Mouse (Mus musculus): ENCODE data around the gene Il1f10. TPM values are rescaled to one million over a fixed set of nuclear protein-coding genes. Genes with fewer than 3 reads are reported as not detected.

Il1f10 gene
- not detected for total RNA-seq (2021)
- long read RNA-seq, experiment 1 = 0 reads
- long read RNA-seq, experiment 2 = 0 reads

DNA sequence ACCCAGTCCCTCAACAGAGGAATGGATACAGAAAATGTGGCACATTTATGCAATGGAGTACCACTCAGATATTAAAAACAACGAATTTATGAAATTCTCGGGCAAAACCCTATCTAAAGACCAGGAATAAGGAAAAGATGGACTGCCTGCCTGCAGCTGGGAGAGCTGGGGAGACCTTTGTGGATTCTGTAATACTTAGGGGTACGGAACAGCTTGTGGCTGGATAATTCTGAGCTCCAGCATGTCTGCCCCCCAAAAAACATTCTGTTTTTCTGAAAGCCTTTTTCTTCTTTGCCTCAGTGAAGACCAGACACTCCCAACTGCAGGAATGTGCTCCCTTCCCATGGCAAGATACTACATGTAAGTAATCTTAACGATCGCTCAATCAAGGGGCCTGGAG, at the start of gene Il1f10:
Gene Il1f10, plus strand, starts transcription at position 301 of the 400 bp plus-strand sequence.
- intact Hi-C loops (cut with DNase I) = no loop called here
- no peak for DNase-seq

- DNase-seq = no peak
- intact Hi-C loops (cut with DNase I) = no loop called here
Observed at GRCm38 (mm10) chr2:24267503-24267902, 23.5 kb upstream of the Il1f10 start.

DNA sequence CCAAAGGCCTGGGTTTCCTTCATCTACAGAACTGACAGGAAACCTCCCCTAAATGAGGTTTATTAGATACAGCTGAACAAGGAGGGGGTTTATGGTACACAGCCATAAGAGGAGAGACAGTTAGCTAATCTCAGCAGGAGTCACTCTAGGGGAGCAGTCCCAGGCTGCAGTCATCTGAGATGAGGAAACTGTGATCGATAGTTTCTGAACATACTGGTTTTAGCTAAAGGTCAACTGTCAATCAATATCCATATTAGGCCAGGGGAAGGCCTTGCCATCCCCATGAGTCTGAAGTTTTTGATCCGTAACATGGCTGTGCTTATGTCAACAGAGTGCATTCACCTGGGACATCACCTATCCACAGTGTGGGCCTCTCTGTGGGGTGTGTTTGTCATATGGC, 17.4 kb upstream of the Il1f10 start:
- intact Hi-C loops (cut with DNase I) = no loop called here
- DNase-seq = no peak

DNA sequence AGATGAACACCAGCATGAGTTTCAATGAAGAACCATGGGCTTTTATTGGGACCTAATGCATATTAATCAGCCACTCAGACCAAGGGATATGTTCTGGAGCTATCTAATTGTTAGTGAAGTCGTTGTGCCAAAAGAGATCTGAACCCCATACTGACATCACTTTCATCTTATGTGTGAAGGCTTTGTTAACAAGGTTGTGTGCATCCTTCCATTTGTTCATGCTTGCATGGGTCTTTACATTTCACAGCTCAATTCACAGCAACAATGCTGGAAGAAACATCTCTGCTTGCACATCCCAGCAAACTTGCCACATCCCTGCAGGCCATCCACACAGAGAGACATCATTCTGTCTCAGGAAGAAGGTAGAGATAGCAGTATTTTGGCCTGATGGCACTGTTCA, 15.8 kb upstream of the Il1f10 start:
- intact Hi-C loops (cut with DNase I) = no loop called here
- no peak for DNase-seq

DNA sequence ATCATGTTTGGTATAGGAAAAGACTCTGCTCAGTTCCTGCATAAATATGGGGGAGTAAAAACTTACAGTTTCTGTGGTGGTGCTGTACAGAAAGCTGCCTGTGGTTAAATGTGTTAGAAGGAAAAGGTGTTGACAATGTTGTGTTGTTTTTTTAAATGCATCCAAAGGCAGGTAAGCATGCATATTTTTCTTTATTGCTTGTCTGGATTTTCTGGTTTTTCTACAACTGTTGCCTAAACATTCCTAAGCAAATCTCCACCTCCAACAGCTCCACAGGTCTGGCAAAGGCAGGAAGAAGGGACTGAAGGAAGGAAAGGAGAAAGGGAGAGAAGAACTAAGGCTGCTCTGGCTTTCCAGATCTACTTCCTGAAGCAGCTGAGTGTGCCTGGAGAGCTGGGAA, 14.3 kb upstream of the Il1f10 start, which contains the start of gene Il1f5:
Gene Il1f5, plus strand, starts transcription at position 301 of the 400 bp plus-strand sequence.
- DNase-seq = no peak
- intact Hi-C loops (cut with DNase I) = no loop called here

- intact Hi-C loops (cut with DNase I) = loop anchor here (5.0 kb wide), 1 partner anchor 273 kb away; no protein-coding TSS in a partner anchor
- no peak for DNase-seq
Observed at GRCm38 (mm10) chr2:24294616-24295015, 3.6 kb downstream of the Il1f10 start.

GRCm38 (mm10) chr2:24296837-24297236, 5.8 kb downstream of the Il1f10 start:
- no peak for DNase-seq
- intact Hi-C loops (cut with DNase I) = loop anchor here (2.0 to 5.0 kb wide), 2 partner anchors 108 to 270 kb away; no protein-coding TSS in a partner anchor

- no peak for DNase-seq
- intact Hi-C loops (cut with DNase I) = no loop called here
Observed at GRCm38 (mm10) chr2:24311302-24312001, 20.5 kb downstream of the Il1f10 start.

DNA sequence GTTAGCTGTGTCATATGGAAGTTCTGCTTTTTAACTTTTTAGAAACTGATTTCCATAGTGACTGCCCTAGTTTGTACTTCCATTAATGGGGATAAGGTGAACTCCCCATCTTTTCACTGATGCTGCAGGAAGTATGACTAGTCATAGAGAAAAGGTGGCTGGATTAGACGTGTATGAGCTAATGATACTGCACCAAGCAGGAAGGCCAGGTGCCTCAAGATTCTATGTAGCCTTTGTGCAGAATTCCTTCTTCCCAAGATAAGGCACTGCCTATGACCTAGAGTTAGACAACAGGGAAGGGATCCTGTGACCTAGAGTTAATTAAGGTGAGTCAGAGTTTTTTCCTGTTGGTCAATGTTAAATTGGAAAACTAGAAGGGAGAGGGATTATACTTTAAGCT, 25.9 kb downstream of the Il1f10 start:
- DNase-seq = no peak
- intact Hi-C loops (cut with DNase I) = no loop called here

GRCm38 (mm10) chr2:24317919-24318598, 27.1 kb downstream of the Il1f10 start:
- intact Hi-C loops (cut with DNase I) = no loop called here

DNA sequence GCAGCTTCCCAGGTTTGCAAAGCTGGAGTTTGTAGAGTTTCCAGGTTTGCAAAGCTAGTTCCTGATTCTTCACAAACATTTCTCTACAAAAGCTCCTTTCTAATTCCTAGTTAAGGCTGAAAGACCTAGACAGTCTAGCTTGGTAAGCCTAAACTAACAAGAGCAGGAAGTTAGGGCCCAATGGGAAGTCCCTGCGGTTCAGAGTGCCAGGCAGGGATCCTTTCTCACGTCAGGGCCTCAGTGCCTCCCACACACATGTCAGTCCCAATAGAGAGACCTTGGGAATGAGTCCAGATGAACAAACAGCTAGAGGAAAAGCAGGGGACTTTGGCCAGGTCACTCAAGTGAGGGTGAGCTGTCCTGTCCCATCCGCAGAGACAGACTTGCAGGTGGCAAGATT, 44.3 kb downstream of the Il1f10 start:
- no peak for DNase-seq
- intact Hi-C loops (cut with DNase I) = no loop called here

More at GRCm38 (mm10) chr2:24317919-24318598, 27.1 kb downstream of the Il1f10 start:
- no peak for DNase-seq

GRCm38 (mm10) chr2:24336545-24336944, 45.5 kb downstream of the Il1f10 start, which contains the start of gene Il1rn:
Gene Il1rn (plus strand): TSS chr2:24336853.
- DNase-seq = no peak
- intact Hi-C loops (cut with DNase I) = no loop called here

DNA sequence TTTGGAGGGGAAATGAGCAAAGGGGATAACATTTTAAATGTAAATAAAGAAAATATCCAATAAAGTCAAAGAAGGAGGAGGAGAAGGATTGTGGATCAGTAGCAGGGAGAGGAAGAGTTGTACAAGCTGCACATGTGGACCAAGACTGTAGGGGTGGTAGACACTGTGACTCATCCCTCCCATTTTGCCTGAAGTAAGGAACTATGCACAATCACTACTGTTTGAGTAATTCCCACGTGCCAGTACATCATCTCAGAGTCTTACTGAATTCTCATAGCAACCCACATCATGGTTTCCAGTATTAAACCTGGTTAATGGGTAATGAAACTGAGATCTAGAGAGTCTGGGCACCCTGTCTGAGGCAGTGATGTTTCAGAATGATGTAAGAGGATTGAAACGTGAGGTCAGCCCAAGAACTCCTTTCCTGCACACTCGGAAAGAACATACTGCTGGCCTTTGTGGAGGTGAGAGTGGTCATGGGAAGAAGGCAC, 50.4 kb downstream of the Il1f10 start:
- intact Hi-C loops (cut with DNase I) = no loop called here
- DNase-seq = no peak

Other genes with a start within 250 kb of the Il1f10 start
- 1 to 10 TPM; 6.0 to 7.1 TPM for gene Hnmt, start 241.8 kb upstream of the Il1f10 start, total RNA-seq (2021)
- gene Tbpl2, start 194.6 kb upstream of the Il1f10 start, total RNA-seq (2021) = not detected
- gene Il1f8, start 138.0 kb upstream of the Il1f10 start, total RNA-seq (2021) = not detected
- gene Il1f9, start 104.7 kb upstream of the Il1f10 start, total RNA-seq (2021) = not detected
- gene Il1f6, start 75.8 kb upstream of the Il1f10 start, total RNA-seq (2021) = not detected
- not detected for gene Il1f5, start 14.2 kb upstream of the Il1f10 start, total RNA-seq (2021)
- not detected for gene Il1rn, start 45.7 kb downstream of the Il1f10 start, total RNA-seq (2021)
- gene Psd4, start 76.4 kb downstream of the Il1f10 start, total RNA-seq (2021) = under 1 TPM; 0.27 to 0.87 TPM
- not detected for gene Pax8, start 184.4 kb downstream of the Il1f10 start, total RNA-seq (2021)